Mouse (Mus musculus) lung, embryonic 16.5 days (tissue): ENCODE measurements at regions not wholly inside any gene's neighbourhood (a gene's known extent, or its start where the extent isn't known, plus 50 kb on each side); places are given as distances from the start of the nearest gene placed in this dataset.

Experiments
- ATAC-seq: fragments of 200-750 bp; cut with Nextera tagmentation; 2 replicates; pipeline ENCODE4 v1.8.0; 2017; ENCODE audit warnings: low read depth, mild to moderate bottlenecking, moderate library complexity
- H3K27ac ChIP-seq: fragments of 300-500 bp; sonication (generic); 2 replicates; pipeline ENCODE4 v1.5.1; 2014; ENCODE audit warnings: mild to moderate bottlenecking, control low read depth, low read length
- H3K27me3 ChIP-seq: fragments of 300-500 bp; sonication (generic); 2 replicates; pipeline ENCODE4 v1.6.1; 2014; ENCODE audit warnings: low read depth, low read length, mixed read lengths; ENCODE audit not compliant: control insufficient read depth, insufficient read depth
- H3K36me3 ChIP-seq: fragments of 300-500 bp; sonication (generic); 2 replicates; pipeline ENCODE4 v1.6.1; 2014; ENCODE audit warnings: low read length; ENCODE audit not compliant: control insufficient read depth, insufficient read depth
- H3K4me1 ChIP-seq: fragments of 300-500 bp; sonication (generic); replicated peaks from 2 replicates; pipeline ENCODE4 v1.6.1; 2014; ENCODE audit warnings: low read length, mixed read lengths; ENCODE audit not compliant: control insufficient read depth, insufficient read depth
- H3K4me2 ChIP-seq: fragments of 300-500 bp; sonication (generic); 2 replicates; pipeline ENCODE4 v1.6.1; 2014; ENCODE audit warnings: low read depth, low read length, control low read depth
- H3K4me3 ChIP-seq: fragments of 300-500 bp; sonication (generic); 2 replicates; pipeline ENCODE4 v1.5.1; 2014; ENCODE audit warnings: mild to moderate bottlenecking, low read length, control low read depth
- H3K9ac ChIP-seq: fragments of 300-500 bp; sonication (generic); 2 replicates; pipeline ENCODE4 v1.6.1; 2014; ENCODE audit warnings: low read length, control low read depth
- H3K9me3 ChIP-seq: fragments of 300-500 bp; sonication (generic); 2 replicates; pipeline ENCODE4 v1.6.1; 2016; ENCODE audit warnings: low read length; ENCODE audit not compliant: control insufficient read depth
- WGBS: fragments of 180-500 bp; shearing (Covaris S2); extraction: QIAGEN DNeasy Blood & Tissue Kit; methylation state at CpG from one replicate; pipeline ENCODE4 v1.1.7; 2014; 5-methylcytosine and 5-hydroxymethylcytosine counted together

- no peak overlapping the region for H3K27ac ChIP-seq
- no peaks in the 10 kb centered on the region for H3K27me3 ChIP-seq
- no peak overlapping the region for H3K9ac ChIP-seq
- no peaks in the 10 kb centered on the region for H3K9me3 ChIP-seq
- H3K4me3 ChIP-seq: no peak overlapping the region
- 51% methylated on average over 4 of the region's 4 CpGs for WGBS
- ATAC-seq: no peak
- no peaks in the 10 kb centered on the region for H3K36me3 ChIP-seq
- no peak overlapping the region for H3K4me2 ChIP-seq
- no peaks in the 10 kb centered on the region for H3K4me1 ChIP-seq
Observed at GRCm38 (mm10) chr1:83879109-83879399, 471.1 kb upstream of the Sphkap start.

- H3K9ac ChIP-seq: no peak overlapping the region
- no peak overlapping the region for H3K27ac ChIP-seq
- 70% methylated on average over 8 of the region's 8 CpGs for WGBS
- no peaks in the 10 kb centered on the region for H3K9me3 ChIP-seq
- no peak for ATAC-seq
- H3K4me1 ChIP-seq: no peaks in the 10 kb centered on the region
- H3K4me3 ChIP-seq: no peak overlapping the region
- H3K27me3 ChIP-seq: no peaks in the 10 kb centered on the region
- H3K36me3 ChIP-seq: no peaks in the 10 kb centered on the region
- H3K4me2 ChIP-seq: no peak overlapping the region
Observed at GRCm38 (mm10) chr1:83878330-83879108, 470.5 kb upstream of the Sphkap start.

- Histone ChIP-seq H3K4me2 (no peak overlapping the region), H3K27ac (no peak overlapping the region), H3K36me3 (no peaks in the 10 kb centered on the region), H3K9me3 (no peaks in the 10 kb centered on the region), H3K4me3 (no peak overlapping the region), H3K9ac (no peak overlapping the region), H3K27me3 (no peaks in the 10 kb centered on the region), H3K4me1 (no peaks in the 10 kb centered on the region)
- ATAC-seq: no peak
- 51% methylated on average over 5 of the region's 5 CpGs for WGBS
Observed at GRCm38 (mm10) chr1:83870853-83871567, 463.0 kb upstream of the Sphkap start.

GRCm38 (mm10) chr1:83869046-83869445, 461.0 kb upstream of the Sphkap start:
- no peak overlapping the region for H3K4me3 ChIP-seq
- no peak overlapping the region for H3K9ac ChIP-seq
- WGBS: 88% methylated on average over 2 of the region's 2 CpGs
- H3K27ac ChIP-seq: no peak overlapping the region
- no peak overlapping the region for H3K4me2 ChIP-seq
- ATAC-seq: no peak
- no peaks in the 10 kb centered on the region for H3K36me3 ChIP-seq
- H3K9me3 ChIP-seq: no peaks in the 10 kb centered on the region
- no peaks in the 10 kb centered on the region for H3K27me3 ChIP-seq
- H3K4me1 ChIP-seq: no peaks in the 10 kb centered on the region

GRCm38 (mm10) chr1:83862541-83862940, 454.5 kb upstream of the Sphkap start:
- no peaks in the 10 kb centered on the region for H3K9me3 ChIP-seq
- H3K36me3 ChIP-seq: no peaks in the 10 kb centered on the region
- H3K9ac ChIP-seq: no peak overlapping the region
- WGBS: 35% methylated on average over 1 of the region's 1 CpGs
- H3K27ac ChIP-seq: no peak overlapping the region
- ATAC-seq: no peak
- no peaks in the 10 kb centered on the region for H3K27me3 ChIP-seq
- H3K4me2 ChIP-seq: no peak overlapping the region
- no peaks in the 10 kb centered on the region for H3K4me1 ChIP-seq
- no peak overlapping the region for H3K4me3 ChIP-seq

- 57% methylated on average over 3 of the region's 3 CpGs for WGBS
- no peak for ATAC-seq
- Histone ChIP-seq H3K27me3 (no peaks in the 10 kb centered on the region), H3K36me3 (no peaks in the 10 kb centered on the region), H3K9me3 (no peaks in the 10 kb centered on the region), H3K27ac (no peak overlapping the region), H3K4me3 (no peak overlapping the region), H3K4me1 (no peaks in the 10 kb centered on the region), H3K4me2 (no peak overlapping the region), H3K9ac (no peak overlapping the region)
Observed at GRCm38 (mm10) chr1:83862128-83862527, 454.1 kb upstream of the Sphkap start.

- Histone ChIP-seq H3K9ac (no peak overlapping the region), H3K4me3 (no peak overlapping the region), H3K9me3 (no peaks in the 10 kb centered on the region), H3K4me2 (no peak overlapping the region), H3K36me3 (no peaks in the 10 kb centered on the region), H3K4me1 (no peaks in the 10 kb centered on the region), H3K27me3 (no peaks in the 10 kb centered on the region), H3K27ac (no peak overlapping the region)
- WGBS: 60% methylated on average over 3 of the region's 3 CpGs
- ATAC-seq: no peak
Observed at GRCm38 (mm10) chr1:83859732-83860424, 451.9 kb upstream of the Sphkap start.

GRCm38 (mm10) chr1:83853996-83854395, 446.0 kb upstream of the Sphkap start:
- ATAC-seq: no peak
- WGBS: 93% methylated on average over 5 of the region's 5 CpGs

GRCm38 (mm10) chr1:83851081-83851480, 443.1 kb upstream of the Sphkap start:
- WGBS: 77% methylated on average over 6 of the region's 6 CpGs
- no peaks in the 10 kb centered on the region for H3K9me3 ChIP-seq
- no peak overlapping the region for H3K4me3 ChIP-seq
- no peaks in the 10 kb centered on the region for H3K27me3 ChIP-seq
- no peaks in the 10 kb centered on the region for H3K36me3 ChIP-seq
- H3K9ac ChIP-seq: no peak overlapping the region
- no peak overlapping the region for H3K27ac ChIP-seq
- no peaks in the 10 kb centered on the region for H3K4me1 ChIP-seq
- no peak for ATAC-seq
- H3K4me2 ChIP-seq: no peak overlapping the region

More at GRCm38 (mm10) chr1:83853996-83854395, 446.0 kb upstream of the Sphkap start:
- Histone ChIP-seq H3K27ac (no peak overlapping the region), H3K4me3 (no peak overlapping the region), H3K36me3 (no peaks in the 10 kb centered on the region), H3K27me3 (no peaks in the 10 kb centered on the region), H3K4me1 (no peaks in the 10 kb centered on the region), H3K9ac (no peak overlapping the region), H3K4me2 (no peak overlapping the region), H3K9me3 (no peaks in the 10 kb centered on the region)
